Mouse (Mus musculus): Measurements from ENCODE around the gene 9930111J21Rik2.

DNA sequence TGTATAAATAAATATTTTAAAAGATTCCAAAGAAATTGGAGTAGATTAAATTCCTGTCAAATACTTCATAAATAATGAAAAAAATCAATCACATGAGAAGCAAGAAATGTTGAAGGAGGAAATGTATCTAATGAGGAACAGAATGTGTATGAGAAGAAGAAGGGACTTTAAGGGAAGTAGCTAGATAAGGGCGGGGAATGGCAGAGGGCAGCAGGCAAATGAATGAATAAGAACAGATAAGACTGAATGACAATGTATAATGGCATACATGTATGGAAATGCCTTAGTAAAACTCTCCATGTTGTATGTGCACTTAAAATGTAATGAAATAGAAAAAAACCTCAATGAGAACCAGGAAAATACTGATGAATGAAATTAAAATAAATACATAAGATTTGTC, 17.3 kb upstream of the 9930111J21Rik2 start:
- TF ChIP-seq CTCF (IDR thresholded peaks at IDR 0.05; ENCODE audit: insufficient read depth, low read length), result no peak
- TF ChIP-seq POLR2A (IDR thresholded peaks at IDR 0.05; ENCODE audit: borderline replicate concordance, extremely low read depth, low read depth, low read length), result no peak

Data from lung, adult 2 months (tissue).